Mouse (Mus musculus) testis, adult 2 months (tissue): ENCODE data around the gene Adam15. TPM values are rescaled to one million over a fixed set of nuclear protein-coding genes. Genes with fewer than 3 reads are reported as not detected.

Experiments used
- H3K27ac ChIP-seq: fragments of 200-500 bp; 2 replicates; pipeline ENCODE4 v1.5.1; 2012; ENCODE audit warnings: low read depth, low read length; ENCODE audit not compliant: control insufficient read depth, insufficient read depth
- H3K27me3 ChIP-seq: fragments of 200-500 bp; 2 replicates; pipeline ENCODE4 v1.6.1; 2012; ENCODE audit warnings: mild to moderate bottlenecking, low read length, moderate library complexity; ENCODE audit not compliant: control insufficient read depth, insufficient read depth
- H3K36me3 ChIP-seq: fragments of 200-500 bp; 2 replicates; pipeline ENCODE4 v1.6.1; 2012; ENCODE audit warnings: mild to moderate bottlenecking, low read length; ENCODE audit not compliant: control insufficient read depth, insufficient read depth
- H3K4me1 ChIP-seq: fragments of 200-500 bp; 2 replicates; pipeline ENCODE4 v1.6.1; 2012; ENCODE audit warnings: low read length; ENCODE audit not compliant: control insufficient read depth, insufficient read depth
- H3K4me3 ChIP-seq: fragments of 200-500 bp; 2 replicates; pipeline ENCODE4 v1.5.1; 2012; ENCODE audit warnings: low read depth, mild to moderate bottlenecking, low read length, moderate library complexity, mixed read lengths; ENCODE audit not compliant: control insufficient read depth
- CTCF ChIP-seq: fragments of 200-500 bp; IDR thresholded peaks from 2 replicates; pipeline ENCODE4 v1.5.1; 2012; ENCODE audit warnings: low read depth, mild to moderate bottlenecking, inconsistent platforms, low read length, moderate library complexity; ENCODE audit not compliant: control insufficient read depth, insufficient read depth, insufficient replicate concordance
- POLR2A ChIP-seq: fragments of 200-500 bp; IDR thresholded peaks from 2 replicates; pipeline ENCODE4 v1.6.1; 2012; ENCODE audit warnings: low read depth, mild to moderate bottlenecking, inconsistent platforms, low read length, moderate library complexity; ENCODE audit not compliant: control insufficient read depth
- polyA plus RNA-seq: library from polyadenylated mRNA; depleted of rRNA; stranded (reverse); fragments of >200 nt; gene quantifications from 2 replicates; pipeline ENCODE4 v1.2.3, GENCODE M21; 2012

Gene Adam15
- polyA plus RNA-seq, 1 experiment: 39.7 TPM

- TF ChIP-seq CTCF: no peak
- no peak overlapping the region for H3K4me3 ChIP-seq
- no peaks in the 10 kb centered on the region for H3K36me3 ChIP-seq
- no peaks in the 10 kb centered on the region for H3K27me3 ChIP-seq
- peaks cover 26% of the 10 kb centered on the region for H3K4me1 ChIP-seq
- H3K27ac ChIP-seq: no peak overlapping the region
These were observed 13.3 kb downstream of the Adam15 start for GRCm38 (mm10) chr3:89336529-89336928.

DNA sequence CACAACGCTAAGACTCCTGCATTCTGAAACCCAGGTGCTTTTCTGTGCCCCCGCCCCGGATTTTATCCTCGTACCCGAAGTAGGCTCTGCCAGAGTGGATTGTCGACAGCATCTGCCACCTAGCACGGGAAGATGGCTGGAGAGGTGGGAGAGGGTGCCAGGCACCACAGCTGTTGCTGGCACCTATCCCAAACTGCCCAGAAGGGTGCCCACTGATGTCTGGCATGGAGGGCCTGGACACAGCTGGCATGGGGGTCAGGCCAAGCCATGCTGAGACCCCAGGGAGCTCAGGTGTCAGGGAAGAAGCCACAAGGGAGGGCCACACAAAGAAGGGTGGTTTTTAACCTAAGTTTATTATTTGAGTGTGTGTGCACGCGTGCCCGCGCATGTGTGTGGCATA is 16.7 kb downstream of the Adam15 start:
- no peaks in the 10 kb centered on the region for H3K36me3 ChIP-seq
- H3K4me3 ChIP-seq: peak overlapping the region; percentile 2
- no peaks in the 10 kb centered on the region for H3K27me3 ChIP-seq
- TF ChIP-seq CTCF: no peak
- TF ChIP-seq POLR2A: no peak
- peaks cover 32% of the 10 kb centered on the region for H3K4me1 ChIP-seq
- H3K27ac ChIP-seq: no peak overlapping the region

DNA sequence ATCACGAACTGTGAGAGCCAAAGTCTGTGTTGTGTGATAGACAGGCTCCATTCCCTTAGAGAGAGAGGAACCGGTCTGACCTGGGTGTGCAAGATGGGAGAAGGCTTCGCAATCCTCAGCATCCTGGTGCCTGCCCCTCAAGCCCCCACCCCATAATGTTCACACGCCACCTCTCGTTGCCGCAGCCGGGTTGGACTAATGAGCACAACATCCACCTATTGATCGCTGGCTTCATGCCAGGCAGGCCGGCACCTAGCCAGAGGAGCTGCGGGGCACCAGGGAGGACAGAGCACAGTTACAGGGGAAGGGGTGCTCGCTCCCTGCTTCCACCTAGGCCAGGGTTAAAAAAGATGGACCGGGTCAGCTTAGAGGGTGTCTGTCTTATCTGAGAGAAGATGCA is 17.3 kb downstream of the Adam15 start:
- no peak for TF ChIP-seq POLR2A
- no peak for TF ChIP-seq CTCF
- Histone ChIP-seq H3K36me3 (no peaks in the 10 kb centered on the region), H3K4me1 (peaks cover 28% of the 10 kb centered on the region), H3K27ac (no peak overlapping the region), H3K27me3 (no peaks in the 10 kb centered on the region), H3K4me3 (peak overlapping the region; percentile 78)

DNA sequence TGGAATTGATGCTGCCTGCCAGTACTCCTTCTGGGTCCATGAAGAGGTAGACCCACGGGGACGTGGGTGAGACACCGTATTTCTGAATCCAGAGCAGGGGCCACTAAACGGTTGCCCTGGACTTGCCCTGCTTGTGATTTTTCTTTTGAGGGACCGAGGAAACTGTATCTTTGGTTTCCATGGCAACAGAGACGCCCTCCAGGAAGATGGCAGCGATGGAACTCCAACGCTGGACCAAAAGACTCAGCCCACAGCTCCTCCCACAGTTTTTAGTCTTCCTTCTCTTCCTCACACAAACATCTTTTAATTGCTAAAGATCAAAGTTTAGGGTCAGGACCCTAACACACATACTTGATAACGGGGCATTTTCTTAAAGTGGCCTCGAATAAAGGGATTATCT is 17.8 kb downstream of the Adam15 start:
- H3K27ac ChIP-seq: peak overlapping the region; percentile 41; the same call in 1 of the 2 replicates
- H3K27me3 ChIP-seq: no peaks in the 10 kb centered on the region
- TF ChIP-seq CTCF (no peak), POLR2A (no peak)
- no peaks in the 10 kb centered on the region for H3K36me3 ChIP-seq
- peaks cover 25% of the 10 kb centered on the region for H3K4me1 ChIP-seq
- peak overlapping the region; percentile 78 for H3K4me3 ChIP-seq

- Histone ChIP-seq H3K27ac (peak overlapping the region; percentile 41; the same call in 1 of the 2 replicates), H3K4me3 (peak overlapping the region; percentile 78), H3K27me3 (no peaks in the 10 kb centered on the region), H3K4me1 (peaks cover 25% of the 10 kb centered on the region), H3K36me3 (no peaks in the 10 kb centered on the region)
- TF ChIP-seq POLR2A: no peak
- no peak for TF ChIP-seq CTCF
These were observed 18.2 kb downstream of the Adam15 start for GRCm38 (mm10) chr3:89331561-89331960.

GRCm38 (mm10) chr3:89330948-89331347 is 18.8 kb downstream of the Adam15 start:
- no peaks in the 10 kb centered on the region for H3K36me3 ChIP-seq
- no peak overlapping the region for H3K27ac ChIP-seq
- peak overlapping the region; percentile 78 for H3K4me3 ChIP-seq
- peaks cover 25% of the 10 kb centered on the region for H3K4me1 ChIP-seq
- no peaks in the 10 kb centered on the region for H3K27me3 ChIP-seq
- TF ChIP-seq CTCF: no peak
- TF ChIP-seq POLR2A: no peak

DNA sequence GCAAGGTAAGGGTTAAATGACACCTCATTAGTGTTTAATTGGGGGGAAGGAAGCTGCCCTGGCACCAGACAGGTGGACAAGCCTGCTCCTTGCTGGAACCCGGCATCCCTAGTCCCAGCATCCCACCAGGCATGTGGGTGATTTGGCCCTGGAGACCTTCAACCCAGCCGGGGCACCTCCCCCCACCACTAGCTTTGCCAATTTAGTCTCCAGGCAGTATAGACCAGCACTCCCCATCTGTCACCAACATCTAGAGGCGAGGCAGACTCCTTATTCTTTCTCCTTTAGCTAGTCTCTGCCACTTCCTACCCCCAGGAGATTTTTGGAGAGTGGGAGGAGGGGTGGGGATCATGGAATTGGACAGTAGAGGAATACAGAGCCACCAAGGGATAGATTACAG is 19.4 kb downstream of the Adam15 start:
- Histone ChIP-seq H3K27me3 (no peaks in the 10 kb centered on the region), H3K27ac (no peak overlapping the region), H3K4me3 (peak overlapping the region; percentile 31; the same call in 1 of the 2 replicates), H3K36me3 (no peaks in the 10 kb centered on the region), H3K4me1 (peaks cover 25% of the 10 kb centered on the region)
- no peak for TF ChIP-seq CTCF
- no peak for TF ChIP-seq POLR2A

DNA sequence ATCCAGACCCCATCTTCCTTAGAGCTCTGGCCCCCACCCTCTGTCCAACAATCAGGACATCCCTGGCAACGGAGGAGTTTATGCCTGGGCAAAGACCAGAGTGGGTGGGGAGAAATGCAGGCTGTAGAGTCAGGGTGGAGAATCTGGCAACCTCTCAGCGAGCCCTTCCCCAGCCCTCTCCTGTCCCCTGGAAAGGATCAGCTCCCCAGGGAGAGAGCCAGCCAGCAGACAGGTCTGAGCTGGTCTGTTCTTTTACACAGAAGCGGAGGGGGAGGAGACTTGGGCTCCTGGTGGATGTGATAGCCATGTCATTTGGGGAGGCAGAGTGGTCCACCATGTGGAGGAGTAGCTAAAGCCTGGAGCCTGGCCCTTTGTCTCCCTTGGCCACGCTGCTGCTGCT is 21.2 kb downstream of the Adam15 start:
- TF ChIP-seq POLR2A: no peak
- TF ChIP-seq CTCF: no peak
- Histone ChIP-seq H3K4me1 (peaks cover 25% of the 10 kb centered on the region), H3K27me3 (no peaks in the 10 kb centered on the region), H3K36me3 (no peaks in the 10 kb centered on the region), H3K27ac (no peak overlapping the region), H3K4me3 (no peak overlapping the region)

GRCm38 (mm10) chr3:89327371-89327870 is 22.4 kb downstream of the Adam15 start:
- TF ChIP-seq POLR2A (no peak), CTCF (no peak)
- no peak overlapping the region for H3K4me3 ChIP-seq
- H3K36me3 ChIP-seq: no peaks in the 10 kb centered on the region
- H3K4me1 ChIP-seq: peaks cover 24% of the 10 kb centered on the region
- no peak overlapping the region for H3K27ac ChIP-seq
- peaks cover 2% of the 10 kb centered on the region for H3K27me3 ChIP-seq
